In genomic region chr6:41055581-41055980, GRCm38 (mm10) we compare ENCODE assay signal across 9 mouse cellular contexts. TPM values are rescaled to one million over a fixed set of nuclear protein-coding genes. Genes with fewer than 3 reads are reported as not detected.
A peak's percentile ranks its signal among the peaks of the same experiment; 100 is the strongest.
DNase-seq lines count a peak whose midpoint lies in the region; ATAC-seq lines count a peak whose summit lies in the region.
"Had no signal": no experiment of that assay in that cellular context is flagged by ENCODE, and none has a peak within 500 bp of the region (broad histone marks: within the 10 kb centered on the region; RNA-seq: fewer than 3 reads in every experiment).

No protein-coding gene starts in this region.

- H3K4me2 ChIP-seq in kidney, embryonic 14.5 days (replicated peaks; ENCODE audit: low read depth, low read length) = no peak overlapping the region
- H3K4me2 ChIP-seq: hindbrain, embryonic 15.5 days had no signal

- H3K27ac ChIP-seq in kidney, embryonic 14.5 days (ENCODE audit: low read depth, low read length) = no peak overlapping the region
- H3K27ac ChIP-seq: hindbrain, embryonic 15.5 days had no signal

- H3K9me3 ChIP-seq in kidney, embryonic 14.5 days (ENCODE audit: control insufficient read depth, low read length) = no peaks in the 10 kb centered on the region
- H3K9me3 ChIP-seq: hindbrain, embryonic 15.5 days had no signal

- 38% methylated on average over 2 of the region's 2 CpGs for WGBS in kidney, embryonic 14.5 days
- 16% methylated on average over 2 of the region's 2 CpGs for WGBS in large intestine, adult 2 months

- no peak overlapping the region for H3K9ac ChIP-seq in kidney, embryonic 14.5 days (ENCODE audit: low read depth, low read length)
- H3K9ac ChIP-seq: hindbrain, embryonic 15.5 days had no signal

- no peak overlapping the region for H3K4me3 ChIP-seq in kidney, embryonic 14.5 days (ENCODE audit: low read length)
- H3K4me3 ChIP-seq: hindbrain, embryonic 15.5 days had no signal

- no peaks in the 10 kb centered on the region for H3K27me3 ChIP-seq in kidney, embryonic 14.5 days (ENCODE audit: control insufficient read depth, insufficient read depth, low read length)
- H3K27me3 ChIP-seq: hindbrain, embryonic 15.5 days had no signal

- DNase-seq in kidney, adult 9 months = peak; percentile 9
- DNase-seq in 416B (ENCODE audit: low read depth) = peak; percentile 80
- peak; percentile 63 for DNase-seq in CD4-positive helper T cell, adult 2 months (ENCODE audit: low read depth, low spot score)
- peak; percentile 11 for DNase-seq in c-Kit-negative CD71-positive TER-119-positive erythroid progenitor cells, embryonic 14.5 days (ENCODE audit: low read depth, low spot score)
- DNase-seq in large intestine, adult 2 months (ENCODE audit: low read depth, low spot score) = peak; percentile 16
- DNase-seq in spleen, postnatal 4 days (ENCODE audit: low spot score in 2 of 2) = peak; percentile 27 to 70
- no peak for DNase-seq in gastrocnemius, postnatal 36 days

- H3K36me3 ChIP-seq in kidney, embryonic 14.5 days (ENCODE audit: control insufficient read depth, insufficient read depth, low read length) = no peaks in the 10 kb centered on the region
- H3K36me3 ChIP-seq: hindbrain, embryonic 15.5 days had no signal

- ATAC-seq in kidney, embryonic 14.5 days (ENCODE audit: low FRiP score, low TSS enrichment) = no peak

- intact Hi-C loops in gastrocnemius, postnatal 36 days (cut with DNase I) = no loop called here

- H3K4me1 ChIP-seq in kidney, embryonic 14.5 days (ENCODE audit: control insufficient read depth, insufficient read depth, low read length) = no peaks in the 10 kb centered on the region
- H3K4me1 ChIP-seq: hindbrain, embryonic 15.5 days had no signal

RNA-seq across cellular contexts. Expression of gene 2210010C04Rik, which starts 20.3 kb away (rescaled TPM):
- not detected in 2 replicates for polyA plus RNA-seq in kidney, embryonic 14.5 days (2014; fragmentation: Nextera tagmentation; extraction: Ambion mirVana)
- polyA plus RNA-seq in large intestine, adult 2 months (2012; rRNA removed) = 0.20 and 0.38 TPM in 2 replicates
- total RNA-seq in gastrocnemius, postnatal 36 days (2021) = not detected
- polyA plus RNA-seq: hindbrain, embryonic 15.5 days had no signal

RNA-seq across cellular contexts. Expression of gene Gm2663, which starts 56.3 kb away (rescaled TPM):
- not detected in 2 replicates for polyA plus RNA-seq in kidney, embryonic 14.5 days (2014; fragmentation: Nextera tagmentation; extraction: Ambion mirVana)
- not detected in 2 replicates for polyA plus RNA-seq in large intestine, adult 2 months (2012; rRNA removed)
- not detected for total RNA-seq in gastrocnemius, postnatal 36 days (2021)
- polyA plus RNA-seq: hindbrain, embryonic 15.5 days had no signal

Comparison
In these comparisons a context has a peak if more than half of its experiments do, and no peak if none do; other contexts are left out.
1. DNase-seq: peak in kidney, adult 9 months (single experiment), 416B (single experiment), CD4-positive helper T cell, adult 2 months (single experiment), c-Kit-negative CD71-positive TER-119-positive erythroid progenitor cells, embryonic 14.5 days (single experiment), large intestine, adult 2 months (single experiment) and spleen, postnatal 4 days (2 of 2); none in gastrocnemius, postnatal 36 days (0 of 2).